In the genomic region with DNA sequence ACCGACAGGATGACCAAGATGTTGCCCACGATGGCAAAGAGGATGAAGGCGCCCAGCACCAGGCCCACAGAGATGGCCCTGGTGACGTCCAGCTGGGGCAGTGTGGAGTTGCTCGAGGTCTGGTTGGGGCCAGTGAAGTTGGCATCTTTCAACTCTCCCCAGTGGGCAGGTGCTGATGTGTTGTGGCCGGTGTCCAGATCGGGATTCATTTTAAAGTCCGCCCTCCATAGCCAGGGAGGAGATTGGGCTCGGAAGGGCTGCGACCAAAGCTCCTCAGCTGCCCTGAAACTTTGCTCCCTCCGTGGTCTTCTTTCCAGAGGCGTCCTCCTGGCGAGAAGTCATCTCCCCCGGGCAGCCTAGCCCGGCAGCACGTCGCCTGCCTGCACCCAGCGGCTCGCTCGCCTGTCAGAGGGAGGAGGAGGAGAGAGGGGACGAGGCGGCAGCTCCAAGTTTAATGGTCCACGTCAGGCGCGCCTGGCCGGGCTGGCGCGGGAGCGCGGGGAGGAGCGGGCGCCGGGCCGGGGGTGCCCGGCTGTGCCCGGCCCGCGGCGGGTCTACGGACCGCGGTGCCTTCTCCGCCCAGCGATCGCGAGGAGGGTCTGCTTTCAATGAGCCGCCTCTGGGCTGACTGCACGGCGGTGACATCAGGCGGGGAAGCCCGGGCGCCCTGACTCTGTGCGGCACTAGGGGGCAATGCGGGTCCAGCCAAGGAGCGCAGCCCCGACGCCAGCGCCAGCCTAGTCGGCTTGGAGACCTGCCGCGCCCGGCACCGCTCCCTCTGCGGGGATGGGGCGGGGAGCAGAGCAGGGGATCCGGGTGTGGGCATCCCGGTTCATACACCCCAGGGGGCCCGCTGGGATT, we compare ENCODE assay signal across 9 mouse cellular contexts.
DNase-seq lines count a peak whose midpoint lies in the region; ATAC-seq and TF ChIP-seq lines count a peak whose summit lies in the region.
"Had no signal": no experiment of that assay in that cellular context is flagged by ENCODE, and none has a peak within 500 bp of the region (broad histone marks: within the 10 kb centered on the region; RNA-seq: fewer than 3 reads in every experiment).

No protein-coding gene starts in this region.

- ATAC-seq in lung, embryonic 14.5 days (ENCODE audit: insufficient read depth), result peak; percentile 98

- peak overlapping the region; percentile 77 for H3K4me2 ChIP-seq in lung, embryonic 14.5 days

- peak overlapping the region; percentile 62 for H3K9ac ChIP-seq in lung, embryonic 14.5 days

- H3K4me3 ChIP-seq in hindbrain, embryonic 10.5 days, result peak overlapping the region; percentile 67
- H3K4me3 ChIP-seq in lung, embryonic 14.5 days (ENCODE audit: low read depth, low read length), result peak overlapping the region; percentile 50

- WGBS in hindbrain, embryonic 10.5 days, result 6% methylated on average over 68 of the region's 68 CpGs
- 4% methylated on average over 61 of the region's 68 CpGs for WGBS in lung, embryonic 14.5 days

- peak; percentile 66 for DNase-seq in ES-CJ7 (ENCODE audit: low read depth, low spot score)
- peak; percentile 89 to 92 for DNase-seq in cerebellum, postnatal 10 days
- DNase-seq in frontal cortex, postnatal 14 days (ENCODE audit: low spot score in 2 of 2), result peak; percentile 41 to 70
- DNase-seq in hindbrain, embryonic 10.5 days (ENCODE audit: low spot score), result peak; percentile 87
- peak; percentile 79 to 88 for DNase-seq in layer of hippocampus, postnatal 10 days (ENCODE audit: low spot score in 2 of 2)
- DNase-seq in lung, embryonic 14.5 days, result peak; percentile 92
- peak; percentile 72 for DNase-seq in ovary, postnatal 14 days (ENCODE audit: low spot score)
- peak; percentile 40 for DNase-seq in thymus, postnatal 25 days

- peaks cover 13% of the 10 kb centered on the region; the same call in 1 of the 2 replicates for H3K4me1 ChIP-seq in hindbrain, embryonic 10.5 days (replicated peaks)
- H3K4me1 ChIP-seq in lung, embryonic 14.5 days (ENCODE audit: insufficient read depth), result peaks cover 8% of the 10 kb centered on the region; the same call in 1 of the 2 replicates

- H3K36me3 ChIP-seq in hindbrain, embryonic 10.5 days, result no peaks in the 10 kb centered on the region
- H3K36me3 ChIP-seq in lung, embryonic 14.5 days (ENCODE audit: insufficient read depth), result no peaks in the 10 kb centered on the region
- H3K36me3 ChIP-seq: G1E had no signal

- peaks cover 40% of the 10 kb centered on the region for H3K27me3 ChIP-seq in hindbrain, embryonic 10.5 days (ENCODE audit: insufficient read depth, poor library complexity, severe bottlenecking)
- peaks cover 17% of the 10 kb centered on the region for H3K27me3 ChIP-seq in lung, embryonic 14.5 days (ENCODE audit: insufficient read depth, low read length)

- no peaks in the 10 kb centered on the region for H3K9me3 ChIP-seq in hindbrain, embryonic 10.5 days
- H3K9me3 ChIP-seq in lung, embryonic 14.5 days (ENCODE audit: low read depth, low read length), result no peaks in the 10 kb centered on the region
- H3K9me3 ChIP-seq: G1E had no signal

- TF ChIP-seq CTCF in lung, embryonic 14.5 days (IDR thresholded peaks at IDR 0.05; ENCODE audit: low read depth), result peak; percentile 85

- peak overlapping the region; percentile 80 for H3K27ac ChIP-seq in hindbrain, embryonic 10.5 days
- H3K27ac ChIP-seq in lung, embryonic 14.5 days (ENCODE audit: low read depth), result 0 out of 2 replicates have a peak overlapping the region, but pooled peaks have one; percentile 27

Comparison
In these comparisons a context has a peak if more than half of its experiments do, and no peak if none do; other contexts are left out.
1. Peak in every context shown above with its lines: DNase-seq, ATAC-seq, H3K4me3 ChIP-seq and H3K27ac ChIP-seq.
2. DNase-seq: peak in every context shown above with its lines; median percentile 92 in lung, embryonic 14.5 days; 90 in cerebellum, postnatal 10 days; 87 in hindbrain, embryonic 10.5 days; 84 in layer of hippocampus, postnatal 10 days; 72 in ovary, postnatal 14 days; 66 in ES-CJ7; 56 in frontal cortex, postnatal 14 days; 40 in thymus, postnatal 25 days.